Mouse (Mus musculus): ENCODE results near the gene Ippk.

Ippk gene

GRCm38 (mm10) chr13:49430529-49430928, 9.5 kb downstream of the Ippk start:
- DNase-seq (ENCODE audit: low read depth, low spot score) = no peak

DNA sequence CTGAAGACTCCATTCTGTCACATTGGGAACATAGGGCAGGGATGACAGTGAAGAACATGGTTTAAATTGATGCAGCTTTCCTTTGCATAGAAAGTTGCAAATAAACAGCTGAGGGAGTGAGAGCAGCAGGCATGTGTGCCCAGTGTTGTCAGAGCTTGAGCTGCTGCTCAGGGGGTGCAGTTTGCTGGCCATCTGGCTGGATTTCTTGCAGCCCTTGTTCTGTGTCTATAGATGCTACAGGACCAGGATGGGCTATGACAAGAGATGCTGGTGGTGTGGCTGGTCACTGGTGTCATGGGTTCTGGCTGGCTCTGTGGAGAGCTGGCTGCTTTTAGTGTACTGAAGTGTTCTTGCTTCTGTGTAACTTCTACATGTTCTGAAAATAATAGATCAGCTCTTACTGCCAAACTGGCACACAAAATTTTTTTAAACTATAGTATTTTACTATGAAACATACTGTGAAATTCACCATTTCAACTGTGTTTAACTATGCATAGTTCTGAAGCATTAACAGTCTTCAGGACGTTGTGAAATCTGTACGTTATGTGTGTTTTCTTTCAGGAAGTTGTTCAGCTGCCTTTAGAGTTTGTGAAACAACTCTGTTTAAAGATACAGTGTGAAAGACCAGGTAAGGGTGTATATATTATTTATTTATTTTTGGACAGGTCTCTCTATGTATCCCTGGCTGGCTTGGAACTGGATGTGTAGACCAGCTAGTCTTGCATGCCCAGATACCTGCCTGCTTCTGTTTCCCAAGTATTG, 12.4 kb downstream of the Ippk start:
- DNase-seq (ENCODE audit: low read depth, low spot score) = no peak

GRCm38 (mm10) chr13:49435745-49436144, 14.7 kb downstream of the Ippk start:
- no peak for DNase-seq (ENCODE audit: low read depth, low spot score)

DNA sequence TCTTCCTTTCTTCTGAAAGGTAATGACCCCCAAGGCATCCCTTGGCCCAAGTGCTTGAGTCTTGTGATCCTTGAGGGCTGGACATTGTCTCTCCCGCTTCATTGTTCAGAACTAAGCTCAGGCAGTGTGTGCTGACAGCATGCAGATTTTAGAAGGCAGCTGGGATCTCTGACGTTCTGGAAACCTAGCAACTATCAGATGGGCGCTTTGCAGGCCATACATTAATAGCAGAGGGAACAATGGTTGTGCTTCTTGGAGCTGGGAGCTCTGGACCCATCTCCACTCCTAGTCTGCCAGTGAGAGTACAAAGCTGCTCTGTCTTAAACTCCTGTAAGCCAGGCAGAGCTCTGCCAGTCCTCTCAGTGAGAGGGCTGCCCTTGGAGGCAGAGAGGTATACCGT, 15.1 kb downstream of the Ippk start:
- DNase-seq (ENCODE audit: low read depth, low spot score) = no peak

GRCm38 (mm10) chr13:49444451-49444850, 23.4 kb downstream of the Ippk start:
- no peak for DNase-seq (ENCODE audit: low read depth, low spot score)

- DNase-seq (ENCODE audit: low read depth, low spot score) = peak; percentile 76
Observed at GRCm38 (mm10) chr13:49449318-49449749, 28.3 kb downstream of the Ippk start.

DNA sequence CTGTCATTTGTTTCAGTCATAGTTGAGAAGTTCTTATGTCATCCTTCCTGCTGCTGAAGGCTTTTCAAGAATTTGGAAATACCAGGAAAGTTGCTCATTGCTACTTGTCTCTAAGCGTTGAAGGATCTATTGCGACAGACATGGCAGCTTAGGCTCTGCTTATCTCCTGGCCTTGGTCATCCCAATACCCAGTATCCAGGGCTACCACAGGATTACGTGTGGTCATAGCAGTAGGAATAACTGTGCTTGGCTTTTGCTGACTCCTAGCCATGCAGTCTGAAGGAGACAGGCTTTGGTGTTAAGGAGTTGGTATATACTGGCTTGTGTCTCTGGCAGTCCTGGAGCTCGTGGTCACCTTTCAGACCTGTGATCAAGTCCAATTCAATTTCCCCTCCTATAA, 39.2 kb downstream of the Ippk start:
- DNase-seq (ENCODE audit: low read depth, low spot score) = no peak

- no peak for DNase-seq (ENCODE audit: low read depth, low spot score)
Observed at GRCm38 (mm10) chr13:49460692-49461414, 39.8 kb downstream of the Ippk start.

DNA sequence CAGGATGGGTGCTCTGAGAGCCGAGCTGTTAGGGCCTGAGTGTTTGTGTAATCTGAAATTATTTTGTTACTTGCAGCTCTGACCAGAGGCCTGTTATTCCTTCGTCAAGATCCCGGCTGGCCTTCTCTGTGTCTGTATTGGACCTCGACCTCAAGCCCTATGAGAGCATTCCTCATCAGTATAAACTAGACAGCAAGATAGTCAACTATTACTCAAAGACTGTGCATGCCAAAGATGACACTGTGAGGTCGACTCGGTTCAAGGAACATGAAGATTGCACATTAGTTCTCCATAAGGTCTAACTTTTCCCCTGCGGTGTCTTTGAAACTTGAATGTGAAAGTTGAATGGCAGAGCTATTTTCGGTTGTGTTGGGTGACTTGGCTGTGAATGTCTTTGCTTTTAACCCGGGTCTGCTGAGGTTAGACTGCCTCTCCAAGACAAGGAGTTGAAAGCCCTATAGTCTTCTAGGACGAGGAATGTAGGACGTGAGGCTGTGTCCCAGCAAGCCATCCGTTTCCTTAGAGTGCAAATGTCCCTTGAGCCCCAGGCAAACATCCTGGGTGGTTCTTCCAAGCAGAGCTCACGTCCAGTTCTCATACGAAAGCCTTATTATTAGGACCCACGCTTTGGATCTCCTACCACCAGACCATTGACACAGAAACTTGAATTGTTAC, 40.5 kb downstream of the Ippk start:
- no peak for DNase-seq (ENCODE audit: low read depth, low spot score)

DNA sequence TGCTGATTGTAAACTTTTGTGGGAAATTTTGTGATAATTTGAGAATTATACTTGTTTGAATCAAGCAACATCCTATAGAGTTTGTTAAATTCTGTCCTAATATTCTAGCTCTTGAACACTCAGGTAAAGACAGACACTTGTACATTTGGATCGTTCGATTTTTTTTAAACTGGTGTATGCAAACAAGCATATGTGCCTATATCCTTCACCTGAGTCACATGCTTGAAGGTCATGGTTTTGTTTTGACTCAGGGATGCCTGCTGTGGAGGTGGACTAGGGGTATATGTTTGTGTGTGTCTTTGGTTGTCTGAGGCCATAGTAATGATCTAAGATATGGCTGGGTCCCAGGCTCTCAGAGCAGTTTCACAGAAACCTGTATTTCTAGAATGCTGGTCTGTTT, 41.9 kb downstream of the Ippk start:
- no peak for DNase-seq (ENCODE audit: low read depth, low spot score)

DNA sequence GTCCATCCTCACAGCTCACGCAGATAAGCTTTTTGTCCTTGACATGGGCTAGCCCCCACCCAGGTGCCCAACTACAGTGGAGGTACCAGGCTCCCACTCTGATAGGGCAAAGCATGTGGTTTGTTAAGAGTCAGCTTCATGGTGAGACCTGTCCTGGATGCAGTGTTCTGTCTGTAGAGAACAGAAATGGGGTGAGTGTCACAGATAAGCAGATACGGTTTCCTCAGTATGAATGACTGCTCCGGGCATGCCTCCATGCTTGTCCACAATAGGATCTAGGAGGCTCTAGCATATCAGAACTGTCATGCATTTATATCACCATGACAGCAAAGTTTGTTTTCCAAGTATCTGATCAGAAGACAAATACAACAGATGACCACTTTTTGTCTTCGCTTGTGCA, 44.8 kb downstream of the Ippk start:
- DNase-seq (ENCODE audit: low read depth, low spot score) = no peak

DNA sequence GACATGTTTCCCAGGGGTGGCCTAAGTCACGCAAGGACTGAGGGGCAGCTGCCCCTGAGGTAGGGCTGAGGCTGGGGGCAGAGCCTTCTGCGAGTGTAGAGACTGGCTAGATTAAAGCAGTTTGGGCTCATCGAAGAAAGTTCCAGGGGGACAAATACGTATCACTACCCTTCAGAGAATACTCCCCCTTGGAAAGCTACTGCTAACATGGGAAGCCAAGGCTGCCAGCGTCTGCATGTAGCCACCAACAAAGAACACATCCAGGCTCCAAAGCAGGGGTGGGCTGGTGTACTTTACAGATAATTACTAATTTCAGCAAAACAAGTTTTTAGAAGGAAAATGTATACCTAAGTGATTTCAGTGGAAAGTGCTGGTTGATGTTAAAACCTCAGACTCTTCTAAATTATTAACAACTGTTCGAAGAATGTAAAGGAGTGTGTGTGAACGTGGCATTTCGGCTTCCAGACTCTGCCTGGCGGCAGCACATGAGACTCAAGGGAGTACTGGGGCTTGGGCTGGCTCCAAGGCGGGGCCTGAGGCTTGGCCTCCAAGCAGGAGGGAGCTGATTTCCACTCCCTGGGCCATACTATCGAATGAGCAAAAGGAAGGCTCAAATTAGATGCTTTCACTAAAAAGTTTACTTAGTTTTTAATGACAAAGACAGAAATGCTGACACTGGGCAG, 45.5 kb downstream of the Ippk start:
- DNase-seq (ENCODE audit: low read depth, low spot score) = no peak

DNA sequence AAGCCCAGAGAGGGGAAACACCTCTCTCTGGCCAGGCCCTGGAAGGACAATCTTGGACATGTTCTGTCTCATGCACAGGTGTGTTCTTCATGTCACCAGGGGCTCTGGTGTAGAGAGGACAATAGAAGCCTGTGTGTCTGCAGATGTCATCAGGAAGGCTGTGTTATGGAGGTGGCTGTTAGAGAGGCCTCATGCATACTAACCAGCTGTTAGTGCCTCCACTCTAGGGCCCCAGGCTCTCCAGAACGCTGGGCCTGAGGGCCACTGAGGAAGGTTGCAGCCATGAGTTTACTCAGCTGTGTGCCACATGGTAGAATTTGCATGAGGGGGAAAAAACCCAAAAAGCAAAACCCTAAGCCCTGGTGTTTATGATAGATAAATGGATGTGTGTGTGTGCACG, 46.5 kb downstream of the Ippk start:
- DNase-seq (ENCODE audit: low read depth, low spot score) = peak; percentile 40

GRCm38 (mm10) chr13:49469002-49469401, 48.0 kb downstream of the Ippk start:
- DNase-seq (ENCODE audit: low read depth, low spot score) = no peak

GRCm38 (mm10) chr13:49470319-49470718, 49.3 kb downstream of the Ippk start:
- no peak for DNase-seq (ENCODE audit: low read depth, low spot score)

DNA sequence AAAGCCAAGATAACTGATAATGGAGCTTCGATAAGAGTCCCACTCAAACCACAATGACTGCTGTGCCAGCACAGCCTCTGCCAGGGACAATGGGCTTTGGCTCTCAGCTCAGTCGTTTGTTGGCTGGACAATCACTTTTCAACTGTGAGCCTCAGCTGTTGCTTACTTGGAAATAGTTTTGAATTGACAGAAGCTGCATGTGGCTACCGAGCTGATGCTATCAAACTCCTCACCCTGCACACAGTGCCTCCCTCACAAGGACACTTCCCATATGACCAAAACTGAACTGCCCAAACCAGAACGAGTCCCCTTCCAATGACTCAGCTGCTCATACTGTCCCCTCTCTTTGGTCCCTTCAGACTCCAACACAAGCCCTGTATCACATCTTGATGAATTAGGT, 49.8 kb downstream of the Ippk start:
- no peak for DNase-seq (ENCODE audit: low read depth, low spot score)

DNA sequence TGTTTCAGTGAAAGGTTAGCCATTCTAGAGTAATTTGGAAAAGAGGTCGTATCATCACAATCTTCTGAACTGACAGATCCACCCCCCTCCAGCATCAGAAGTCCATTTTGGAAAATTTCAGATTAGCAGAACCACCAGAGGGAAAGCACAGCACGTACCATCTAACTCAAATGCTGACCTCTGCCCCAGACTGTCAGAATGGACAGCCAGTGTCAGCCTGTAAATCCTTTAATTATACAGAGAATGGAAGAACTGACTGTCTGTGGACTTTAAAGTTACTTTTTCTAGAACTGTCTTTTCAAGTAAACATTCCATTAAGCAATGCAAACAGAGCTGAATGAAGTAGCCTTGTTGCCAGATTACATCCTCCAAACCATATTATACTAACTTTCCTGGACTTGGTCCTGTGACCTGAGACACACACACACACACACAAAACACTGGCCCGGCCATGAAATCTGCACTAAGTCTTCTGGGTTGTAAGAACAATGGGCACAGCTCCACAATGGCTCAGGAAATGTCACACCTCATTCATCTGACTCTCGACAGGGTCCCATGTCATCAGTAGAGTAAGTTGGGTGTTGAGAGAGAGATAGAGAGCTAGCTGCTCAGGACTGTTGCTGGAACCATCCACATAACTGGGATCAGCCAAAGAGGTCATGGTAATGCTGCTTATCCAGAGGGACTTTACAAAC, 51.1 kb downstream of the Ippk start:
- DNase-seq (ENCODE audit: low read depth, low spot score) = no peak

- DNase-seq (ENCODE audit: low read depth, low spot score) = no peak
Observed at GRCm38 (mm10) chr13:49472676-49473005, 51.6 kb downstream of the Ippk start.

DNA sequence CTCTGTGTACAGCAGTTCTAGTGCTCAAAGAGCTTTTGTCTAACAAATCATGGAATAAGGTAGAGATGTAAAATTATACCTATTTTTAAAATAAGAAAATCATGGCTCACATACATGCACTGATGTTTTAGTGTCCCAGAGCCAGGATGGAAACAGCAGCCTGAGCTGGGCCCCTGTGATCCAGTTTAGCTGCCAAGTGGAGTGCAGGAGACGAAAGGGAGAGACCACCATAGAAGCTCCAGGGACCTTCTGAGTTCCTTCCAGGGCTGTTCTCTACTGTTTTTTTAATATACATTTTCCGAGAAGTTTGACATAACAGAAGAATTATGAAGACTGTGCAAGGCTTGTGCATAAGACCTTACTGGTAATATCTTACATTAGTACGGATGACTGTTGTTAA, 56.8 kb downstream of the Ippk start:
- DNase-seq (ENCODE audit: low read depth, low spot score) = no peak

DNA sequence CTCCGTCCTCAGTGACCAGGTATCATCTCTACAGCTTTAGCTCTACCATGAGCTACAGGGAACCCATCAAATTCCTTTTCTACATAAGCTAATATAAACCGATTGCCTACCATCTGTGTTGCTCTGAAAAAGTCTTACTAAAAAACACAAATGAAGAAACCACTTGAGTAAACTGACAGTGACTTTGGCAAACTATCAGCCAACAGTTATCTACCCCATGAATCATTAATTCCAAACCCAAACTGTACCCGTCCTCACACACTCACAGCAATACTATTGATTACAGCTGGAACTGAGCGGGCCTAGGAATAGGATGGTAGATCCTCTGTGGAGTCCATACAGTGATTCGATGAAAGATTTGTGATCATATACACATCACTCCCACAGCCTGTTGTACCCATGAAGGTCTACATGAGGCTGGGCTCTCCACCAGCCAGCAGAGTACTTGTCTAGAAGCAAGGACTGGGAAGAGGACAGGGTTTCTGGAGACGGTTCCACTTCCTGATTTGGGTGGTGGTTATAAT, 57.9 kb downstream of the Ippk start:
- DNase-seq (ENCODE audit: low read depth, low spot score) = no peak

- no peak for DNase-seq (ENCODE audit: low read depth, low spot score)
Observed at GRCm38 (mm10) chr13:49479399-49479798, 58.4 kb downstream of the Ippk start.
